Mouse (Mus musculus) heart, embryonic 15.5 days (tissue): ENCODE measurements around the gene Gm11567. TPM values are rescaled to one million over a fixed set of nuclear protein-coding genes. Genes with fewer than 3 reads are reported as not detected.
"Not testable (repeated sequence)": the region's sequence is repeated elsewhere in the genome, so short reads cannot be mapped to it uniquely, and the experiment has no call there.

Experiments
- ATAC-seq: fragments of 200-750 bp; cut with Nextera tagmentation; replicated peaks from 2 replicates; pipeline ENCODE4 v1.8.0; 2017; ENCODE audit warnings: low read depth, moderate TSS enrichment; ENCODE audit not compliant: insufficient number of reproducible peaks, insufficient read depth, low FRiP score
- H3K27ac ChIP-seq: fragments of 300-500 bp; sonication (generic); 2 replicates; pipeline ENCODE4 v1.5.1; 2015; ENCODE audit warnings: mild to moderate bottlenecking, inconsistent platforms
- H3K27me3 ChIP-seq: fragments of 300-500 bp; sonication (generic); 2 replicates; pipeline ENCODE4 v1.6.1; 2015; ENCODE audit warnings: inconsistent platforms
- H3K36me3 ChIP-seq: fragments of 300-500 bp; sonication (generic); 2 replicates; pipeline ENCODE4 v1.6.1; 2015; ENCODE audit warnings: mild to moderate bottlenecking, inconsistent platforms
- H3K4me1 ChIP-seq: fragments of 300-500 bp; sonication (generic); replicated peaks from 2 replicates; pipeline ENCODE4 v1.6.1; 2015; ENCODE audit warnings: inconsistent platforms
- H3K4me2 ChIP-seq: fragments of 300-500 bp; sonication (generic); 2 replicates; pipeline ENCODE4 v1.6.1; 2015; ENCODE audit warnings: inconsistent platforms, mild to moderate bottlenecking, moderate library complexity
- H3K4me3 ChIP-seq: fragments of 300-500 bp; sonication (generic); 2 replicates; pipeline ENCODE4 v1.5.1; 2015; ENCODE audit warnings: mild to moderate bottlenecking, inconsistent platforms
- H3K9ac ChIP-seq: fragments of 300-500 bp; sonication (generic); 2 replicates; pipeline ENCODE4 v1.6.1; 2015; ENCODE audit warnings: mild to moderate bottlenecking, inconsistent platforms
- H3K9me3 ChIP-seq: fragments of 300-500 bp; sonication (generic); replicated peaks from 2 replicates; pipeline ENCODE4 v1.6.1; 2016; ENCODE audit warnings: inconsistent platforms
- WGBS: fragments of 180-500 bp; shearing (Covaris S2); methylation state at CpG from one replicate; pipeline ENCODE4 v1.1.7; 2015; ENCODE audit warnings: mixed read lengths; 5-methylcytosine and 5-hydroxymethylcytosine counted together
- polyA plus RNA-seq: library from polyadenylated mRNA; unstranded; fragments of >200 nt; fragmentation: Nextera tagmentation; extraction: Ambion mirVana; gene quantifications from 2 replicates; pipeline ENCODE4 v1.2.1, GENCODE M21; 2015

Gene Gm11567
- polyA plus RNA-seq: not detected in 2 replicates

GRCm38 (mm10) chr11:99878887-99879286 lies at the start of gene Gm11567:
Gene Gm11567, plus strand, starts transcription at chr11:99879187.
- 43% methylated on average over 1 of the region's 1 CpGs for WGBS
- H3K4me1 ChIP-seq, H3K4me2 ChIP-seq, H3K9ac ChIP-seq, H3K27ac ChIP-seq, H3K36me3 ChIP-seq, H3K4me3 ChIP-seq, H3K9me3 ChIP-seq, H3K27me3 ChIP-seq, ATAC-seq: not testable (repeated sequence)

- no peaks in the 10 kb centered on the region for H3K27me3 ChIP-seq
- H3K9me3 ChIP-seq: no peaks in the 10 kb centered on the region
- H3K4me1 ChIP-seq: no peaks in the 10 kb centered on the region
- H3K36me3 ChIP-seq: no peaks in the 10 kb centered on the region
- H3K4me3 ChIP-seq: no peak within 1 kb of the TSS
- no peak for ATAC-seq
- H3K4me2 ChIP-seq: no peak within 1 kb of the TSS
- H3K9ac ChIP-seq: no peak within 1 kb of the TSS
- WGBS: 69% methylated on average over 1 of the region's 1 CpGs
- H3K27ac ChIP-seq: no peak within 1 kb of the TSS
Measured at GRCm38 (mm10) chr11:99837966-99838365, 41.0 kb upstream of the Gm11567 start, which contains the start of gene 2300003K06Rik. Gene 2300003K06Rik, minus strand, starts transcription at chr11:99838066.

GRCm38 (mm10) chr11:99842185-99842584 lies 36.8 kb upstream of the Gm11567 start:
- no peaks in the 10 kb centered on the region for H3K36me3 ChIP-seq
- WGBS: 72% methylated on average over 1 of the region's 1 CpGs
- no peak overlapping the region for H3K27ac ChIP-seq
- no peak overlapping the region for H3K9ac ChIP-seq
- ATAC-seq: no peak
- no peaks in the 10 kb centered on the region for H3K9me3 ChIP-seq
- no peak overlapping the region for H3K4me3 ChIP-seq
- no peaks in the 10 kb centered on the region for H3K4me1 ChIP-seq
- H3K4me2 ChIP-seq: no peak overlapping the region
- no peaks in the 10 kb centered on the region for H3K27me3 ChIP-seq

GRCm38 (mm10) chr11:99846746-99847145 lies 32.2 kb upstream of the Gm11567 start:
- WGBS: 77% methylated on average over 2 of the region's 2 CpGs
- H3K36me3 ChIP-seq: no peaks in the 10 kb centered on the region
- H3K4me3 ChIP-seq: no peak overlapping the region
- no peaks in the 10 kb centered on the region for H3K9me3 ChIP-seq
- no peaks in the 10 kb centered on the region for H3K4me1 ChIP-seq
- ATAC-seq: no peak
- H3K27me3 ChIP-seq: no peaks in the 10 kb centered on the region
- no peak overlapping the region for H3K9ac ChIP-seq
- no peak overlapping the region for H3K4me2 ChIP-seq
- H3K27ac ChIP-seq: no peak overlapping the region

- Histone ChIP-seq H3K4me1 (no peaks in the 10 kb centered on the region), H3K36me3 (no peaks in the 10 kb centered on the region), H3K9me3 (no peaks in the 10 kb centered on the region), H3K9ac (no peak within 1 kb of the TSS), H3K27ac (no peak within 1 kb of the TSS), H3K27me3 (no peaks in the 10 kb centered on the region), H3K4me2 (no peak within 1 kb of the TSS), H3K4me3 (no peak within 1 kb of the TSS)
- ATAC-seq: no peak
Measured at GRCm38 (mm10) chr11:99851508-99851907, 27.5 kb upstream of the Gm11567 start, which contains the start of gene Krtap4-16. Gene Krtap4-16, minus strand, starts transcription at chr11:99851608.

- Histone ChIP-seq H3K27ac (no peak overlapping the region), H3K36me3 (no peaks in the 10 kb centered on the region), H3K9me3 (no peaks in the 10 kb centered on the region), H3K27me3 (no peaks in the 10 kb centered on the region), H3K4me3 (no peak overlapping the region), H3K4me1 (no peaks in the 10 kb centered on the region), H3K4me2 (no peak overlapping the region), H3K9ac (no peak overlapping the region)
- ATAC-seq: no peak
- 48% methylated on average over 3 of the region's 3 CpGs for WGBS
Measured at GRCm38 (mm10) chr11:99854121-99854520, 24.9 kb upstream of the Gm11567 start.

DNA sequence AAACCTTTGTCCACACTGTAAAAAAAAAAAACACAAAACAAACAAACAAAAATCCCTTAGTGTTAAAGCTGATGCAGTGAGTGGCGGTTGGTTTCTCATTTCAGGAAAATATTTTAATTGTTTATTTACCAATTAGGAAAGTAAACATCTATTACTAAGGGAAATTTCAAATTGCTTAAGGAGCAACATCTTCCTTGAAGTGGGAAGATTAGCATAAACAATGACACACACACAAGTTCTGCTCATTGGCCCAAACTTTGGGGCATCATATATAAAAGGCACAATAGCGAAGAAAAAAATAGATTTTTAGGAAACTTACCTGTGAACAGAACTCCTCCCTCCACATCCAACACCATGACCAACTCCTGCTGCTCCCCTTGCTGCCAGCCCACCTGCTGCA lies 21.4 kb upstream of the Gm11567 start, which contains the start of gene Gm11568:
Gene Gm11568 (plus strand): TSS at position 301 of the 400 bp plus-strand sequence.
- Histone ChIP-seq H3K4me1 (no peaks in the 10 kb centered on the region), H3K27ac (no peak within 1 kb of the TSS), H3K27me3 (no peaks in the 10 kb centered on the region), H3K4me2 (no peak within 1 kb of the TSS), H3K9me3 (no peaks in the 10 kb centered on the region), H3K9ac (no peak within 1 kb of the TSS), H3K36me3 (no peaks in the 10 kb centered on the region), H3K4me3 (no peak within 1 kb of the TSS)
- WGBS: 83% methylated on average over 2 of the region's 2 CpGs
- no peak for ATAC-seq

DNA sequence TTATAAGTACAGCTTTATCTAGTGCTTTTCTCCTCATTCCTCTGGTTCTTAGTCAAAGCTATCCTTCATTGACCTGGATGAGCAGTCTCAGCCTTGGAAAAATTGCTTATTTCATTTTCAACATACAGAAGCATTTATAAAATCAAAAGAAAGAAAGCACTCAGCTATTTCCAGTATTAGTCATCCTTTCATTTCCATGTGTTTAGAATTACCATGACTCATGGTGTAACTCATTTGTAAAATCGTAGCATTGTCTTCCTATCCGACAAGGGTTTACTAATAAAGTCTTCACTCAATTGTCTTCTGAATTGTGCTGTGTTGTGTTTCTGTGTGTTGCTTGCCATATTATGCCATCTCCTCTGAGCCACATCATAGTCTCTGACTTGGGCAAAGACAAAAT lies 20.2 kb upstream of the Gm11567 start:
- Histone ChIP-seq H3K4me1 (no peaks in the 10 kb centered on the region), H3K36me3 (no peaks in the 10 kb centered on the region), H3K4me2 (no peak overlapping the region), H3K27ac (no peak overlapping the region), H3K9ac (no peak overlapping the region), H3K27me3 (no peaks in the 10 kb centered on the region), H3K4me3 (no peak overlapping the region), H3K9me3 (no peaks in the 10 kb centered on the region)
- 74% methylated on average over 2 of the region's 2 CpGs for WGBS
- no peak for ATAC-seq

- not testable (repeated sequence) for H3K4me3 ChIP-seq, H3K27me3 ChIP-seq, H3K4me2 ChIP-seq, ATAC-seq, H3K27ac ChIP-seq, H3K4me1 ChIP-seq, H3K36me3 ChIP-seq, H3K9ac ChIP-seq, H3K9me3 ChIP-seq
- WGBS: 32% methylated on average over 1 of the region's 1 CpGs
Measured at GRCm38 (mm10) chr11:99864176-99864575, 14.8 kb upstream of the Gm11567 start, which contains the start of gene Gm11559. Gene Gm11559, plus strand, starts transcription at chr11:99864476.

- WGBS: 65% methylated on average over 1 of the region's 1 CpGs
- H3K27ac ChIP-seq, H3K9ac ChIP-seq, H3K36me3 ChIP-seq, ATAC-seq, H3K4me2 ChIP-seq, H3K4me3 ChIP-seq, H3K9me3 ChIP-seq, H3K4me1 ChIP-seq, H3K27me3 ChIP-seq: not testable (repeated sequence)
Measured at GRCm38 (mm10) chr11:99873089-99873488, 5.9 kb upstream of the Gm11567 start, which contains the start of gene Krtap9-1. Gene Krtap9-1, plus strand, starts transcription at chr11:99873389.

DNA sequence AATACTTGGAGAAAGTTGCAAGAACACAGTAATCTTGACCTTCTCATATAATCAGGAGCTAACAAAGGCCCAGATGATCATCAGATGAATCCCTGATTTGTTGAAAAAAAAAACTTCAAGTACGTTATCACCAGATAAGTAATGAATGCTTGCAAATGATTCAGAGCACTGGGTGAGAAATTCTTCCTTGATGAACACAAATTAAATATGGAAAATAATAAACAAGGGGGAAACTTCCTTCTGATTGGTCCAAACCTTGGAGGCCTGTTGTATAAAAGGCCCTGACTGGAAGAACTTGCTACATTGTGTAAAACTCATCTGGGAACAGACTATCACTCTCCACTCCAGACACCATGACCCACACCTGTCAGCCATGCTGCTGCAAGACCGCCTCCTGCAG lies 28.6 kb downstream of the Gm11567 start, which contains the start of gene Krtap31-1:
Gene Krtap31-1 (plus strand): TSS at position 301 of the 400 bp plus-strand sequence.
- H3K4me3 ChIP-seq: no peak within 1 kb of the TSS
- no peaks in the 10 kb centered on the region for H3K4me1 ChIP-seq
- no peaks in the 10 kb centered on the region for H3K36me3 ChIP-seq
- no peaks in the 10 kb centered on the region for H3K9me3 ChIP-seq
- H3K27me3 ChIP-seq: no peaks in the 10 kb centered on the region
- 73% methylated on average over 2 of the region's 2 CpGs for WGBS
- no peak within 1 kb of the TSS for H3K9ac ChIP-seq
- no peak for ATAC-seq
- no peak within 1 kb of the TSS for H3K4me2 ChIP-seq
- no peak within 1 kb of the TSS for H3K27ac ChIP-seq

DNA sequence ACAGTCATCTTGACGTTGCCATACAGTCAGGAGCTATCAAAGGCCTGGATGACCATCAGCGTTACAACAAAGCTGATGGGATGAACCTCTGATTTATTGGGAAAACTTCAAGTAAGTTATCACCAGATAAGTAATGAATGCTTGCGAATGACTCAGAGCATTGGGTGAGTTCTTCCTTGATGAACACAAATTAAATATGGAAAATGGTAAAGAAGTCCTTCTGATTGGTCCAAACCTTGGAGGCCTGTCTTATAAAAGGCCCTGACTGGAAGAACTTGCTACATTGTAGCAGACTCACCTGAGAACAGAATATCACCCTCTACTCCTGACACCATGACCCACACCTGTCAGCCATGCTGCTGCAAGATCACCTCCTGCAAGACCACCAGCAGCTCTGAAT lies 35.5 kb downstream of the Gm11567 start, which contains the start of gene Gm11565:
Gene Gm11565 (plus strand): TSS at position 301 of the 400 bp plus-strand sequence.
- H3K4me3 ChIP-seq: no peak within 1 kb of the TSS
- no peaks in the 10 kb centered on the region for H3K27me3 ChIP-seq
- no peak within 1 kb of the TSS for H3K27ac ChIP-seq
- no peak within 1 kb of the TSS for H3K4me2 ChIP-seq
- no peaks in the 10 kb centered on the region for H3K36me3 ChIP-seq
- H3K4me1 ChIP-seq: no peaks in the 10 kb centered on the region
- H3K9ac ChIP-seq: no peak within 1 kb of the TSS
- no peak for ATAC-seq
- no peaks in the 10 kb centered on the region for H3K9me3 ChIP-seq
- 85% methylated on average over 3 of the region's 3 CpGs for WGBS
